Mouse (Mus musculus) yolk sac, embryonic 10.5 days (tissue): ENCODE results near the gene Gtf2h2.
"Not testable (repeated sequence)": the region's sequence is repeated elsewhere in the genome, so short reads cannot be mapped to it uniquely, and the experiment has no call there.

Source experiments
- DNase-seq: peaks from one replicate; pipeline ENCODE4 v3.0.0-alpha.2; 2017; ENCODE audit warnings: low spot score

Gtf2h2 gene

GRCm38 (mm10) chr13:100492061-100492787 is at the start of gene Gtf2h2:
Gtf2h2 (minus strand) TSS chr13:100492579.
- peak; percentile 82 for DNase-seq

- DNase-seq: no peak
Observed at GRCm38 (mm10) chr13:100536149-100536548, 43.8 kb upstream of the Gtf2h2 start.

- peak; percentile 81 for DNase-seq
Observed at GRCm38 (mm10) chr13:100532788-100533365, 40.5 kb upstream of the Gtf2h2 start.

DNA sequence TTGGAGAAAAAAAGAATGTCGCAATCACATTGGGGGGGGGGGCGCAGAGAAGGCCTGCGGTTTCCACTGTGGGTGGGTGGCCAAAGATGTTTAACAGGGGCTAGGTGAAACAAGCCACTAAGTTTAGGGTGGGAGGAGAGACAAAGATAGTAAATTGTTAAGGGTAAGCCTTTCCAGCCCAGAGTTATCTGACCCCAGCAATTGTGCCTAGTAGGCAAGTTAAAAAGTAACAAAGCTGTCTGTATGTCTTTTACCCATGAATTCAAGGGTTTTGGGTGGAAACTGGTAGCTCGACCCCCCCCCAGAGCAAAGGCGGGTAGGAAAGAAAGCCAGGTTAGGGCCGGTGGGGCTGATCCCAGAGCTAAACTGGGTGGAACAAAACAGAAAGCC is 34.3 kb upstream of the Gtf2h2 start:
- peak; percentile 58 for DNase-seq

DNA sequence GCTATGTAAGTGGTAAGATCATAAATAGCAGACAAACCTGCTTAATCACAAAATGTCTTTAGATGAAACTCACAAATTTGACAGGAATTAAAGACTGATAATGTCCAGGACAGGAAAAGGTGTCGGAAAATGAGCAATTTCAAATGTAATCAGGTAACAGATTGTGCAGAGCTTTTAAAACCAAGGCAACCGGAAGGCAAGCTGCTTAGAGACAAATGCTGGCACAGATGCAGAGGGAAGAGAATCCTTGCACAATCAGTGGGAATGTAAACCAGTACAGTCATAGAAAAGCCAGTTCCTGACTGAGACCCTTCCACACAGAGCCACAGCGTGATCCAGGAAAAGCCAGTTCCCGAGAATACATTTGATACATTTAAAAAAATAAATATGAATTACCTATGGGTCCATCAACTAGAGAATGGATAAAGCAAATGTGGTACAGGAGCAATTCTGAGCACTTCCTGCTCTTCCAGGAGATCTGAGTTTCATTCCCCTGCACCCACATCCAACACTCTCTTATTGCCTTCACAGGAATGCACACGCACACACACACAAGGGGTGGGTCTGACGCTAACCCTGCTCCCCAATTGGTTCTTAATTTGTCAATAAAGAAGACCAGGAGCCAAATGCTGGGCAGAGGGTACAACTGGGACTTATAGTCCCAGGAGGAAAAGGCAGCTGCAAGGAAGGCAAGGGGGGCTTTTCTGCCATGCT is 33.7 kb upstream of the Gtf2h2 start:
- DNase-seq: peak; percentile 40

- no peak for DNase-seq
Observed at GRCm38 (mm10) chr13:100524896-100525295, 32.5 kb upstream of the Gtf2h2 start.

DNA sequence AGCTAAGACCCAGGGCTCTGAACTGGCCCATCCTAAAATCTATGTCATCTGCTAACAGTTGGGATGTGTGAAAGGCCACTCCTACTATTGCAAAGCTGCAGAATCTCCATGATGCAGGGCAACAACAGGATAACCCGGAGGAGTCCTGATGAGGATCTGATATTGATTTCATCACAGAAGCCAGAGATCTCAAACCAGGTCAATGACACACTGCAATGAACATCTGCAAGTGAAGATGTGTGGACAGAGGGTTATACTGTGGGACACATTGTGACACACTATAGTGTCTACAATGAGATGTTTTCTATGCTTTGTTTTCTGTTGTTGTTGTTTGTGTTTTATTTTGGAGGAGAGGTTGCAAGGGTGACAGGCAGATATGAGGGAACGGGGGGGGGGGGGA is 31.3 kb upstream of the Gtf2h2 start:
- DNase-seq: no peak

GRCm38 (mm10) chr13:100521724-100522591 is 29.6 kb upstream of the Gtf2h2 start:
- DNase-seq: no peak

- DNase-seq: no peak
Observed at GRCm38 (mm10) chr13:100519162-100519561, 26.8 kb upstream of the Gtf2h2 start.

- DNase-seq: no peak
Observed at GRCm38 (mm10) chr13:100518191-100518590, 25.8 kb upstream of the Gtf2h2 start.

DNA sequence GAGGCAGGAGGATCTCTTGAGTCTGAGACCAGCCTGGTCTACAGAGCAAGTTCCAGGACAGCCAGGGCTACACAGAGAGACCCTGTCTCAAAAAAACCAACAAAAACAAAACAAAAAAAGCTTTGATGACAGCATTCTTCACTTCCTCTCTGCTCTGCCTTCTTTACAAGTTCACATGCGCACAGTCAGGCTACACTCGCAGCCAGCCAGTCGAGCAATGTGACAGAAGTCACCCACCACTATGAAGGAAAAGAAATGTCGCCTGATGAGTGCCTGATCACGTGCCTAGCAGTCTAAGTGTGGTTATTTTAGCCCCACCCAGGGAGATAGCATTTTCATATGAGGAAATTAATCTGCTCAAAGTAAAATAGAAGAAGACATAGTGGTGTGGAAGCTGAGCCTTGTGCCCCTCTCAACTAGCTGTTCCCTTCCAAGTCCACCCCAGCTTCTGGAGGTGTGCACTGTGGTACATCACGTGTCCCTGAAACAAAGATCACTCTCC is 25.3 kb upstream of the Gtf2h2 start:
- DNase-seq: no peak

DNA sequence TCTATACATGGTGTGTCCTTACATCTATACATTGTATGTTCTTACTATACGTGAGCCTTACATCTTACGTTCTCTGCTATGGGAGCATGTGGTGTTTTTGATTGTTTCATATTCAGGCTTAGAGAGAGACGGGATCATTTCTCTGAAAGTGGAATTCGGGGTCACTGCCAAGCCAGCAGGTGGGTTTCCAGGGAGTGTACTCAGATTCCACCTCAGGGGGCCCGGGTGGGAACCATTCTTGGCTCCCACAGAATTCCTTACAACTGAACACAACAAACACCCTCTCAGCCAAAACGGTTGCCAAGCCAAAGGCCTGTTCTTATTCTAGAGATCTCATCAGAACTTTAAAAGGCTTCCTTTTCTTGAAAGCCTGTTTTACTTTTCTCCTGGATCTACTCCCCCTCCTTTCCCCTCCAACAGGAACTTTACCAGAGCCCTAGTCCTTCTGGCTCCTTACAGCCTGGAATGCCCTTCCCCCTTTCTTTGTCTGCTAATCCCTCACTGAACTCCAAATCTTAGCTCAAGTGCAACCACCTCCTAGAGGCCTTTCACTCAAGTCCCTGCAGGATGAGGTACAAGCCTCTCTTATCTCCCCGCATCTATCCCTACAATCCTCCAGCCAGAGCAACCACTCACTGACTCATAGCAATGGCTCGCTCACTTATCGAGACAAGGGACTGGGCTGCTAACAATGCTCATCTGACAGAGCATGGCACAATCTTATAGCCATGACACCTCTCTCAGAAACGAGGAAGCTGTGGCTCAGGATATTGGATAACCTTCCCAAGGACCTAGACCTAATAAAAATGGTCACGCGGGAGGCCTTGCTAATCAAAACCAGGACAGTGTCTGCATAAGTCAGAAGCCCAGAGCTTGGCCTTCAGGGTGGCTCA is 24.1 kb upstream of the Gtf2h2 start:
- DNase-seq: peak; percentile 24

DNA sequence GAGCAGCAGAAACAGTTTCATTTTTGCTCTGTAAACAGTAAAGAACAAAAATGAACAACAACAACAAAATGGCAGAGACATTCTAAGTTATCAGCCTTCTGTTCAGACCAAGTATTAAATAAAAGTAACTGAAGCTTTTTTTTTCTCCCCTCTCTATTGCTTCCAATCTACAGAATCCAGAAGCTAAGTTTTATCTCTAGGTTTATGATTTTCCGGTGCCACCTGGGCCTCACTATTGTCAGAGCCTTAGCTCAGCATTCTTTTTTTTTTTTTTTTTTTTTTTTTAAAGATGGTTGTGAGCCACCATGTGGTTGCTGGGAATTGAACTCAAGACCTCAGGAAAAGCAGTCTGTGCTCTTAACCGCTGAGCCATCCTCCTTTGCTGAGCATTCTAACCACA is 20.4 kb upstream of the Gtf2h2 start:
- no peak for DNase-seq

DNA sequence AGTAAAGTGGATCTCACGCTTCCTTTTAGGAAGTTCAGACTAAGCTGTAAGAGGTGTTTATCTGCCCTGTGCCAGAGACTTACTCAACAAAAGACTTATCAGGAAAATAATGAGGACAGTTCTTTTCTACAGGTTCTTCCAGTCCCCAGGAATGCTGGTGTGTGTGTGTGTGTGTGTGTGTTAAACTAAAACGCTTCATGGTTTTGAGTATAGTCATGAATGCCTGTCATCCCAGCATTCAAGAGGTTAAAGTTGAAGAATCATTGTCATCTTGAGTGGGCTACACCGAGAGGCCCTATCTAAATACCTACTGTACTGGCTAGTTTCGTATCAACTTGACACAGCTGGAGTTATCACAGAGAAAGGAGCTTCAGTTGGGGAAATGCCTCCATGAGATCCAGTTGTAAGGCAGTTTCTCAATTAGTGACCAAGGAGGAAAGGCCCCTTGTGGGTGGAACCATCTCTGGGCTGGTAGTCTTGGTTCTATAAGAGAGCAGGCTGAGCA is 19.5 kb upstream of the Gtf2h2 start:
- no peak for DNase-seq

DNA sequence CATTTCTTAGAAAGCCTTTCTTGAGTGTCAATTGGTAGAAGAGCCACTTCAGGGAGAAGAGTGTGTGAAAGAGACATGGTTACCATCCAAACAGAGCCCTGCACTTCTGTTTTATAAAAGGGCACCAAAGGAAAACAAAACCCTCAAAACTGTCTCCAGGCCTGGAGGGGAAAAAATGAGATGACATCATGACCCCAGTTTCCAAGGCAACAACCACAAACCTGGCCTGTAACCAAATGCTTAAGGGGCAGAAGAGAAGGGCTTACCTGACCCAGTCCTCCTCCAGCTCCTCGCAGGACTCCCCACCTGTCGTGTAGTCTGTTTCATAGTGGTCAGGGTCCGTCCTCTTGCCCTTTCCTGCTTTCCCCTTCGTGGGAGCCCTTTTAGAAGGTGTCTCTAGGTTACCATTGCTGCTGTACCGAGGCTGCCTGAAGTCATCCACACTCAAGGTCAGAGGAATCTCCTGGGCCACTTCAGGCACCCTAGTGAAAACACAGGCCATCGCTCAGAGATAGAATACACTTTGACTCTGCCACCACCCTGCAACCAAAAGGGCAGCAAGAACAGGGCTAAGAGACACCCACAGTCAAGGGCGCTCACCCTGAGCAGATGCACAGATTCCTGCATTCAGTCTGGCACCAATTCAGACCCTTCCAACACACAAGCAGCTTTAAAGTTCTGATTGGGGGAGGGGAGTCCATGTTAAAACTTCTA is 18.9 kb upstream of the Gtf2h2 start:
- DNase-seq: no peak

GRCm38 (mm10) chr13:100499625-100500024 is 7.2 kb upstream of the Gtf2h2 start:
- DNase-seq: not testable (repeated sequence)

DNA sequence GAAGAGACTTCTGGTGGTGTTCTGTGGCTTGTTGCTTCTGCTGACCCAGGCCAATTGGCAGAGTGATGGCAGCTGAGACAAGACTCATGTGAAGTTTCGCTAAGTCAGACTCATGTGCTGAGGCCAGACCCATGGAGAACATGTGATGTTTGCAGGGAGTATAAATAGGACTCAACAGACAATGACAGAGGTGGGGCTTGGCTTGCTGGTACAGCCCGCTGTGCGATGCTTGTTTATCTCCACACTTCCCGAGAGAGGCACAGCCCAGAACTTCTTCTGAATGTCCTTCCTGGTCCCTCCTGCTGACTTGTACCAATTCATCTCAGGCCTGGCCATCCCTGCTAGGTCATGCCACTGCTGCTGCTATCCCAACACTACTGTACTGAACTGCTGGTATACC is 3.0 kb upstream of the Gtf2h2 start:
- DNase-seq: no peak

DNA sequence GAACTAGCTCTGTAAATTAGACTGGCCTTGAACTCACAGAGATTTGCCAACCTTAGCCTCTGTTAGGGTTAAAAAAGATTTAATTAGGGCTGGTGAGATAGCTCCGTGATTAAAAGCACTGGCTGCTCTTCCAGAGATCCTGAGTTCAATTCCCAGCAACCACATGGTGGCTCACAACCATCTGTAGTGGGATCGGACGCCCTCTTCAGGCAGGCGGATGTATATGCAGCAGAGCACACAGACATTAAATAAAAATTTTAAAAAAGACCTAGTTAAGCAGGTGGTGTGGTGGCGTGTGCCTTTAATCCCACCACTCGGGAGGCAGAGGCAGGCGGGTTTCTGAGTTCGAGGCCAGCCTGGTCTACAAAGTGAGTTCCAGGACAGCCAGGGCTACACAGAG is 2.0 kb upstream of the Gtf2h2 start:
- DNase-seq: not testable (repeated sequence)

DNA sequence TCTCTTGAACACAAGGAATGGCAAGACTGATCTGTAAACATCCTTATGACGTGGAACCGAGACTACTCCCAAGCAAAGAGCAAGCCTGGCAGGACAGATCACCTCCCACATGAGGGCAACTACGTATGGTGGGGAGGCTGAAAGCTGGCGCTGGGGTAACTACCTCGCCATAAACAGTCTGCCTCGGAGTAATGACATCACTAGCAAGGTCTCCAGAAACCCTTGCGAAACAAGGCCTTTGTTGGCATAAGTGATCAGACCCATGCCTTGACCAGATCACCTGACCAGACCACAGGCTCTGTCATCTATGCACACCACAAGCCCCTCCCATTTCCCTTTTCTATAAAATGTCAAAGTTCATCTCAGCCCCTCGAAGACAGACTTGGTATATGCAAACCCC is 934 bp upstream of the Gtf2h2 start:
- peak; percentile 42 for DNase-seq

GRCm38 (mm10) chr13:100491623-100492022 is 756 bp downstream of the Gtf2h2 start:
- no peak for DNase-seq
